13 mouse cellular contexts compared by ENCODE assay signal in genomic region chr11:114652531-114652930, GRCm38 (mm10). TPM values are rescaled to one million over a fixed set of nuclear protein-coding genes. Genes with fewer than 3 reads are reported as not detected.
DNase-seq lines count a peak whose midpoint lies in the region; ATAC-seq lines count a peak whose summit lies in the region.
"Had no signal": no experiment of that assay in that cellular context is flagged by ENCODE, and none has a peak within 500 bp of the region (broad histone marks: within the 10 kb centered on the region; RNA-seq: fewer than 3 reads in every experiment).

No protein-coding gene starts in this region.

- H3K4me3 ChIP-seq in megakaryocyte, embryonic 14.5 days (replicated peaks) = peak overlapping the region; percentile 78
- no peak overlapping the region for H3K4me3 ChIP-seq in embryonic facial prominence, embryonic 10.5 days
- H3K4me3 ChIP-seq in hindbrain, embryonic 15.5 days = no peak overlapping the region
- H3K4me3 ChIP-seq in neural tube, embryonic 12.5 days = no peak overlapping the region
- H3K4me3 ChIP-seq: embryonic facial prominence, embryonic 13.5 days; limb, embryonic 15.5 days had no signal

- 5% methylated on average over 16 of the region's 16 CpGs for WGBS in embryonic facial prominence, embryonic 10.5 days
- WGBS in hindbrain, embryonic 15.5 days = 8% methylated on average over 16 of the region's 16 CpGs
- whole genome bisulfite sequencing in neural tube, embryonic 12.5 days = 5% methylated on average over 16 of the region's 16 CpGs

- peak overlapping the region; percentile 31 for H3K4me2 ChIP-seq in hindbrain, embryonic 15.5 days
- H3K4me2 ChIP-seq in neural tube, embryonic 12.5 days (replicated peaks) = peak overlapping the region; percentile 24; the same call in 1 of the 2 replicates
- H3K4me2 ChIP-seq: embryonic facial prominence, embryonic 13.5 days; limb, embryonic 15.5 days had no signal

- ATAC-seq in megakaryocyte, adult 5-6 weeks (ENCODE audit: poor library complexity, severe bottlenecking) = no peak
- ATAC-seq in hindbrain, embryonic 15.5 days (ENCODE audit: low FRiP score, low read depth) = peak; percentile 46; the same call in 1 of the 2 replicates
- no peak for ATAC-seq in neural tube, embryonic 12.5 days (ENCODE audit: low FRiP score, low read depth)

- peaks cover 4% of the 10 kb centered on the region for H3K27me3 ChIP-seq in megakaryocyte, embryonic 14.5 days (replicated peaks)
- H3K27me3 ChIP-seq in embryonic facial prominence, embryonic 10.5 days (replicated peaks; ENCODE audit: low read depth, poor library complexity, severe bottlenecking) = peaks cover 24% of the 10 kb centered on the region; the same call in 1 of the 2 replicates
- H3K27me3 ChIP-seq in hindbrain, embryonic 15.5 days = no peaks in the 10 kb centered on the region
- H3K27me3 ChIP-seq in neural tube, embryonic 12.5 days (replicated peaks) = 0 out of 2 replicates have a peak, but pooled peaks cover 3% of the 10 kb centered on the region

- H3K4me1 ChIP-seq in megakaryocyte, embryonic 14.5 days = peaks cover 59% of the 10 kb centered on the region
- H3K4me1 ChIP-seq in embryonic facial prominence, embryonic 10.5 days = peaks cover 11% of the 10 kb centered on the region
- peaks cover 15% of the 10 kb centered on the region for H3K4me1 ChIP-seq in hindbrain, embryonic 15.5 days (replicated peaks)
- peaks cover 10% of the 10 kb centered on the region; the same call in 1 of the 2 replicates for H3K4me1 ChIP-seq in neural tube, embryonic 12.5 days
- H3K4me1 ChIP-seq: embryonic facial prominence, embryonic 13.5 days had no signal

- peaks cover 6% of the 10 kb centered on the region; the same call in 1 of the 2 replicates for H3K9me3 ChIP-seq in megakaryocyte, embryonic 14.5 days
- H3K9me3 ChIP-seq in embryonic facial prominence, embryonic 10.5 days = no peaks in the 10 kb centered on the region
- no peaks in the 10 kb centered on the region for H3K9me3 ChIP-seq in hindbrain, embryonic 15.5 days
- H3K9me3 ChIP-seq in neural tube, embryonic 12.5 days = no peaks in the 10 kb centered on the region
- H3K9me3 ChIP-seq: embryonic facial prominence, embryonic 13.5 days; limb, embryonic 15.5 days had no signal

- DNase-seq in embryonic facial prominence, embryonic 10.5 days (ENCODE audit: low spot score) = peak; percentile 66
- DNase-seq in frontal cortex, postnatal 14 days (ENCODE audit: low spot score in 2 of 2) = no peak
- no peak for DNase-seq in heart, adult 8-10 months (ENCODE audit: low spot score)
- DNase-seq in kidney, postnatal 25 days = no peak
- DNase-seq: heart, adult 18-20 months; kidney, adult 9 months had no signal

- no peaks in the 10 kb centered on the region for H3K36me3 ChIP-seq in megakaryocyte, embryonic 14.5 days (replicated peaks; ENCODE audit: low read length)
- H3K36me3 ChIP-seq in embryonic facial prominence, embryonic 10.5 days (replicated peaks) = no peaks in the 10 kb centered on the region
- H3K36me3 ChIP-seq in hindbrain, embryonic 15.5 days = no peaks in the 10 kb centered on the region
- no peaks in the 10 kb centered on the region for H3K36me3 ChIP-seq in neural tube, embryonic 12.5 days
- H3K36me3 ChIP-seq: embryonic facial prominence, embryonic 13.5 days; G1E; limb, embryonic 15.5 days had no signal

- H3K9ac ChIP-seq in hindbrain, embryonic 15.5 days = 0 out of 2 replicates have a peak overlapping the region, but pooled peaks have one; percentile 0
- no peak overlapping the region for H3K9ac ChIP-seq in neural tube, embryonic 12.5 days
- H3K9ac ChIP-seq: embryonic facial prominence, embryonic 13.5 days; limb, embryonic 15.5 days had no signal

- H3K27ac ChIP-seq in embryonic facial prominence, embryonic 10.5 days (replicated peaks) = no peak overlapping the region
- no peak overlapping the region for H3K27ac ChIP-seq in hindbrain, embryonic 15.5 days (replicated peaks)
- H3K27ac ChIP-seq in neural tube, embryonic 12.5 days = no peak overlapping the region
- H3K27ac ChIP-seq: embryonic facial prominence, embryonic 13.5 days; limb, embryonic 15.5 days had no signal

RNA-seq across cellular contexts. Expression of gene Rpl38, which starts 15.8 kb away (rescaled TPM):
- polyA plus RNA-seq in megakaryocyte, embryonic 14.5 days (2012; ENCODE audit: insufficient read depth, low replicate concordance) = 64.8 and 417 TPM in 2 replicates
- 716 and 867 TPM in 2 replicates for total RNA-seq in megakaryocyte, adult 5-6 weeks (2015)
- total RNA-seq in megakaryocyte, adult 5-6 weeks (2017) = 2,870 and 3,242 TPM in 2 replicates
- polyA plus RNA-seq in embryonic facial prominence, embryonic 10.5 days (2016; fragmentation: Nextera tagmentation; extraction: Ambion mirVana) = 1,047 and 1,098 TPM in 2 replicates
- 747 and 837 TPM in 2 replicates for polyA plus RNA-seq in hindbrain, embryonic 15.5 days (2015; fragmentation: Nextera tagmentation; extraction: Ambion mirVana)
- polyA plus RNA-seq in neural tube, embryonic 12.5 days (2016; fragmentation: Nextera tagmentation; extraction: Ambion mirVana) = 855 and 903 TPM in 2 replicates
- 100 to 1,000 TPM; 505 to 715 (median 618) TPM for total RNA-seq in heart, adult 8-10 months (2022)

RNA-seq across cellular contexts. Expression of gene Ttyh2, which starts 22.7 kb away (rescaled TPM):
- polyA plus RNA-seq in megakaryocyte, embryonic 14.5 days (2012; ENCODE audit: insufficient read depth, low replicate concordance) = 2.7 and 5.8 TPM in 2 replicates
- total RNA-seq in megakaryocyte, adult 5-6 weeks (2015) = 0.27 and 0.40 TPM in 2 replicates
- total RNA-seq in megakaryocyte, adult 5-6 weeks (2017) = 0.73 and 0.88 TPM in 2 replicates
- 14.9 and 16.1 TPM in 2 replicates for polyA plus RNA-seq in embryonic facial prominence, embryonic 10.5 days (2016; fragmentation: Nextera tagmentation; extraction: Ambion mirVana)
- 31.6 and 35.1 TPM in 2 replicates for polyA plus RNA-seq in hindbrain, embryonic 15.5 days (2015; fragmentation: Nextera tagmentation; extraction: Ambion mirVana)
- 21.6 and 23.8 TPM in 2 replicates for polyA plus RNA-seq in neural tube, embryonic 12.5 days (2016; fragmentation: Nextera tagmentation; extraction: Ambion mirVana)
- 1 to 10 TPM; 3.0 to 4.6 (median 3.4) TPM for total RNA-seq in heart, adult 8-10 months (2022)
